Mouse (Mus musculus): Measurements from ENCODE around the gene Stox2.

Stox2 gene

DNA sequence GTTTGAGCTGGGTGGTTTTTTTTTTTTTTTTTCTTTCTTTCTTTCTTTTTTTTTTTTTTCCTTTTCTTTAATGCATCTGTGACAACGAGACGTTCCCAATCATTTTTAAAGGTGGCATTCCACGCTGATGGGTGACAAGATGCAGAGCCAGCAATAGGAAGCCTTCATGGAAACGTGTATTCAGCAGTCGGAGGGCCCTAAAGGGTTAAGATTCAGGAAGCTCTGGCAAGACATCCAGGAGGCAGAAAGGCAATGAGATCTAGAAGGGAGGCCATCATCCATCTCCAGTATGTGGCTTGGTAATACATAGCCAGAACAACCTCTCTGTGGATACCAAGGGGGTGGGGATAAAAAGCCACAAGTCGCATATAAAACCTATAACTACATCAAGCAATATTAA lies 156.5 kb downstream of the Stox2 start:
- DNase-seq (ENCODE audit: low spot score): no peak

DNA sequence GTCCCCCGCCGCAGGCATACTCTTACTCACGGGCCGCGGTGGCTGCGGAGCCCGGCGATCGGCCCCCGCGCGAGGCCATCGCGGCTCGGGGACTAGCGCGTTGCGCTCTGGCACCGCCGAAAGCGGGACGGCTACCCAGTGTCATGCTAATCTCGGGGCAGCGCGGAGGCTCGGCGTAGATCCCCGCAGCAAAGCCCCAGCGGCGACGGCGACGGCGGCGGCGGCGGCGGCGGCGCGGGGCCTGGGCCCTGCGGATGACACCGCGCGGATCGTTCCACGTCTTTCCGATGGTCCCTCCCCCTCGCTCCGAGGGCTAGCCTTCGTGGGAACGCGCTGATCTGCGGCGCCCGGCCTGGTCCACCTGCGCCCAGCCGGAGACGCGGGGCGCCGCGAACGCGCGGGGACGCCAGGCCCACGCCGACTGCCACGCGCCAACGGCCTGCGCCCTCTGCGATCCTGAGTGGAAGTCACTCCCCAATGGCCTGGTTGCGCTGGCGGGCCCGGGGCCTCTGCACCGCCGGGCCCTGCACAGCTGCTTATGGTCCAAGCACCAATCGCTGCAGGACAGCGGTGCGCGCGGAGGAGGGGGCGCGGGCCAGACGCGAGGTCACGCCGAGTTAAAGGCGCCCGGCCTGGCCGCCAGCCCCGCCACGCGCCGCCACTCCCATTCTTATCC lies 157.2 kb downstream of the Stox2 start:
- DNase-seq (ENCODE audit: low spot score): no peak

DNA sequence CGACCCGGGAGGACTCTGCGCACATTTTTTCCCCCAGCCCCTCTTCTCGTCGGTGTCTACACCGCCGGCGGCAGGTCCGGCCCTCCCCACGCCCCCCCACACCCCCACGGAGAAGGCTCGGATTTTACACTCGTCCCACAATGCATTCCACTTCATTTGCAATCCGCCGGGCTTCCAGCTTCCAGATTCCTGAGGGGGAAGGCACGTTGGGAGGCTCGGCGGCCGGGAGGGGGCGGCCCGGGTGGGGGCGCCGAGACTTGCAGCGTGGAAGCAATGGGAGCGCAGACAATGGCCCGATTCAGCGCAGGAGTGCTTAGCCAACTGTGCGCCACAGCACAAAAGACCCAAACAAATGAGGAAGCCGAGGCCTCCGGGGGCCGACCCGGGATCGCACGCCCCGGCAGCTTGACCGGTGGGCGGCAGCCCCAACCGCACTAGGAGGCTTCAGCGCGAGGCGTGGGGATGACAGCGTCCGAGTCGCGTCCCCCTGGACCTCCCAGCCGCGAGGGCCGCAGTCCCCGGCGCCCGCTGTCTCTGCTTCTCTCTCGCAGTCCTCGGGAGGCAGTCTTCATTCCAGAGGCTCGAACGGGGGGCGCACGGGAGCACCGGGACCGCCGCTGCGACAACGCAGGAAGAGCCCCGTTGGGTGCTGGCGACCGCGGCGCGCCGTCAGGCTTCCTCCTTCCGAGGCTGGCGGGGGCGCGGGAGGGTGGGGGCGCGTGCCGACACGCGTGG lies 157.9 kb downstream of the Stox2 start:
- no peak for DNase-seq (ENCODE audit: low spot score)

DNA sequence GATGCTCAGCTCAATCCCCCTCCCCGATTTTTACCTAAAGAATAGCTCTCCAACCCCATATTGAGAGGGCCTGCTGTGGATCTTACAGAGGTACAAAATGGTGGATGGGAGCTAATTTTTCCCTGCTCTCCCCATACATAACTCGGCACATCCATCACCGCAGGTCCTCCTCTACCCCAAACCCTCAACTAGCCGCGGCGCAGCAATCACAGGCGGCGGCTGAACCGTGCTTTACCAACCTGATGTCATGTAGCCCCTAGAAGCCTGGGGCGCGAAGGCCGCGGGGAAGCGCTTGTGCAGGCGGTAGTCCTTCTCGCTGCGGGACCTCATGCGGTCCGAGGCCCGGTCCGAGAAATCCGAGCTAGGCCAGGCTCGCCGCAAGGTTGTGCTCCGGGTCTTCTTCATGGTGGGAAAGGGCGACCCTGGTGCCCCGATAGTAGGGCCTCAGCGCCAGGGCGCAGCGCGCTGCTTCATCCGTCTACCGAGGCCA lies 158.5 kb downstream of the Stox2 start:
- no peak for DNase-seq (ENCODE audit: low spot score)

DNA sequence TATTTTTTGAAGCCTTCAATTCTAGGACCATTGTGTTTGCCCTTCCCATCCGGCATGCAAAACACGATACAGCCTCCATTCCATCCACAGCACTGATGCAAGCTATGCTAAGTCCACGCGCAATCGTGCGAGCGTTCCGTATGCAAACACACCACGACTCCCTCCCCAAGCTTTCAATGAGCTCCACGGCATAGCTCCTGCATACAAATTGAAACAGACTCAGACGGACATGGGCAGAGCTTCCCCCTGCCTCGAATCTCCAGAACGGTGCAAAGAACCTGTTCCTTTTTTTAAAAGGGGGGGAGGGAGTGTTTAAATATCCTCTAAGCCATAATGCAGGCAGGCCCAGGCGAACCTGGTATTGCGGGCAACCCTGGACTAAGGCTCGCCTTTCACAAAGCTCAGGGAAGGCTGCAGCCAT lies 159.0 kb downstream of the Stox2 start:
- no peak for DNase-seq (ENCODE audit: low spot score)

DNA sequence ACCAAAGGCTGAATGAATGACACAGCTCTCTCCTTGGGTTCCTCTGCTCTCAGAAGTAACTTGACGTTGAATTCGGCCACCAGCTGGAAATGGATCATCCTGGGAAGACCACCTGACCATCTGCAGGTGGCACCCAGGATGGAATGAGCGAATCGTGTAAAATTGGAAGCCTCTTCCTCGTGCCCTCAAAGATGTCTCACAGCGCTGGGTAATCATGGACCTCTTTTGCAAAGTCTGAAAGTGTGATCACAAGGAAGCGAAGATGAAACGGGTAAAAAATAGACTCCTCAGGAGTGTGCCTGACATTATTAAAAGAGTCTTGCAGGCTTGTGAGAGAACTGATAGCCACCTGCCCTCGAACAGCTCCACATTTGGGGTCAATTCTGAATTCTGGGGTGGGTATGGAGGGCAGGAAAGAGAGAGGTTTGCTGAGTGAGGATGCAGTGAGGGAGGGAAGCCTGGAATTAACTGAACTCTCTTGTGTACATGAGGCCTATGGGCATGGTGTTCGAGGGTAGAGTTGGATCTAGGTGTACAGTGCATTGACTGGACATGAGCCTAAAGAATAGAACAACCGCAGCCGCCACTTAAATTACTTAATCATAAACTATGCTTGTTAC lies 160.0 kb downstream of the Stox2 start:
- DNase-seq (ENCODE audit: low spot score): no peak

DNA sequence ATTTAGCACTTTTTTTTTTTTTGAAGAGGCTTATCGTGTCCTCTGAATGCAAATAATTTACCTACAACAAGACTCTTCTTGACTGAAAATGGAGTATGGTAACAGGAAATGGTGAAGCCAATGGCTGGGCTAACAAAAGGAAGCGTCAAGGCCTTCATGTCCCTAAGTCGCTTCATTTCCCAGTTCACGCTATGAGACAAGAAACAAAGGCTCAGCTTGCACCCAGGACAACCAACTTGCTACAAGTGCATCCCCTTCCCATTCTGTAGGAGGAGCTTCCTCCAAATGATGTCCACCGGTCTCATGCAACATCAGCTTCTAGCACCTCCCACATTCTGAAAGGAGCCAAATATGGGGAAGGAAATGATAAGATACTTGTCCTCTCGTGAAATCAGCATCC lies 160.7 kb downstream of the Stox2 start:
- no peak for DNase-seq (ENCODE audit: low spot score)

DNA sequence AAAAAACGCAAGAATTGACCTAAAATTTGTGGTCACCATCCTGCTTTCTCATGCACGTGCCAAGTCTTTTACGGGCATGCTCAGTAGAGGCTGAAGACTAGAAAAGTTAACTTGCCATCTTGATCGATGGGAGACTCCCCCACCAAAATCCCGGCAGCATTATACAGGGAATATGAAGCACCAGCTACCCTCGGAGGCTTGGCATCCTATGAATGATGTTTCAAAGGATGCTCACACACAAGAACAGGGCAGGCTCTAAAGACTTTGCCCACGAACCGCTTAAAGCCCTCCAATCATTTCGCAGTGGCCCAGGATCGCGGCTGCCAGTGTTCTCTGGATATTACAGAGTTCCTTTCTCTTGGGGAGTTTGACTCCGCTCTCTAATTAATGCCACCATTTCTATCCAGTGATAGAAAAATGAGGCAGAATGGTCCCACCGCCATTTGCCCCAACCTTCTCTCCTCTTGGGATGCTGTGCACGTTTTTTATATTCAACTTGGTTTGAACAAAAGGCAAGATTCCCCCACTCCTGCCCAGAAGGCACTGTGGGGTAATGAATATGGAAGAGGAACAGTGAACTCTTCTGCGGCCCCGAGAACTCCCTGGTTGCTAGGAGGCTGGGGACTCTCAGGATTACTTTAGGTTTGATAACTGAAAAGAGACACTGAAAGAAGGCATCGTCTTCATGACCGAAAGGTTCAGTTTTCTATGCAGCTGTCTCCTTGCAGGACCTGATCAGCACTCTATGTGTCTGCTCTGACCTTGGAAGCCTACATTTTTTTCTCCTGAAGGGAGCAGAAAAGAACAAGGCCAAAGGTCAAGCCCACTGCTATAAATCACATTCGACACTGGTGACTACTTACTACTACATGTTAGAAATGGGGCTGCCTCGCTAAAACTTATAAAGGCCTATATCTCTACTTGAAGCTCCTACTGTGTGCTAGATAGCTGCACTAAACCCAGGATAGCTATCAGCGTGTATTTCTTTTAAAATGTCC lies 161.5 kb downstream of the Stox2 start:
- no peak for DNase-seq (ENCODE audit: low spot score)

DNA sequence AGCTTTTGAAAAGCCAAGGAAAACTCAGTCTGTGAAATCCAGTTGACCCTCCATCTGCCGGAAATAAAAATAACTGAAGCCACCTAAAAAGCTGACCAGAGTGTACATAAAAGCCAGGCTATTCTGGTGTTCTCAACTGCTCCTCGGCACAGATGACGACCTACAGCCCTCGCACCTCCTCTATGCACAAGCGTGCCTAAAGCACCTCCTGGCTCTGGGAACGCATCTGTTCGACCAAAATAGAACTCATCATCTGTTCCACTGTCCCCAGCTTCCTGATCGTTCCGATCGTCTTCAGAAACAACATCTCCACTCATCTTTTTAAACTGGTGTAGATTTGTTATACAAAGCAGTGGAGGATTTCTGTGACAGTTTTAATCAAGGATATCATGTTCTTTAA lies 166.3 kb downstream of the Stox2 start:
- DNase-seq (ENCODE audit: low spot score): no peak

DNA sequence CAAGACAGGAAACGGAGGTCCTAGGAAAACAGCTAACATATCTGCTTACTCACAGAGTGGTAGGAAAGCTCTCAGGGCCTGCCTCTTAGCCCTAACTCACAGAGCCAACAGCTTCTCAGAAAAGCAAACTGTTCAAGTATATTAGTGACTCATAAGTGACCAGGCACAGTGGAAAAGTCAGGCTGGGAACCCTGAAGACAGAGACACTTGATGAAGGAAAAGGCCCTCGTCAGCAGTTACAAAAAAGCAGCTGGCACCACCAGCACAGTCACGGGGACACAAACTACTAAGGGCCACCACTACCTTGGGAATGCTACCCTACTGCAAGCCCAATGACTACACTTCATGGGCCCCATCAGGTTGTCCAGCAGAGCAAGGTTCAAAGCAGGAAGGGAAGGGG lies 168.0 kb downstream of the Stox2 start:
- no peak for DNase-seq (ENCODE audit: low spot score)

DNA sequence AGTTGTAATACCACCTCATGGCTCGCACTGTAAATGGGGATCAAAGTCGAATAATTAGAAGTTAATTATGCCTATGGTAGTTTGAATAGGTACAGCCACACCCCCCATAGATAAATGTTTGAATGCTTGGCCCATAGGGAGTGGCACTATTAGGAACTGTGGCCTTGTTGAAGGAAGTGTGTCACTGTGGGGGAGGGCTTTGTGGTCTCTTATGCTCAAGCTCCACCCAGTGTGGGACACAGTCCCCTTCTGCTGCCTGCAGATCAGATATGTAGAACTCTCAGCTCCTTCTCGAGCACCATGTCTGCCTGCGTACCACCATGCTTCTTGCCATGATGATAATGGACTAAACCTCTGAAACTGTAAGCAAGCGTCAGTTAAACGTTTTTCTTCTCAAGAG lies 177.2 kb downstream of the Stox2 start:
- no peak for DNase-seq (ENCODE audit: low spot score)

DNA sequence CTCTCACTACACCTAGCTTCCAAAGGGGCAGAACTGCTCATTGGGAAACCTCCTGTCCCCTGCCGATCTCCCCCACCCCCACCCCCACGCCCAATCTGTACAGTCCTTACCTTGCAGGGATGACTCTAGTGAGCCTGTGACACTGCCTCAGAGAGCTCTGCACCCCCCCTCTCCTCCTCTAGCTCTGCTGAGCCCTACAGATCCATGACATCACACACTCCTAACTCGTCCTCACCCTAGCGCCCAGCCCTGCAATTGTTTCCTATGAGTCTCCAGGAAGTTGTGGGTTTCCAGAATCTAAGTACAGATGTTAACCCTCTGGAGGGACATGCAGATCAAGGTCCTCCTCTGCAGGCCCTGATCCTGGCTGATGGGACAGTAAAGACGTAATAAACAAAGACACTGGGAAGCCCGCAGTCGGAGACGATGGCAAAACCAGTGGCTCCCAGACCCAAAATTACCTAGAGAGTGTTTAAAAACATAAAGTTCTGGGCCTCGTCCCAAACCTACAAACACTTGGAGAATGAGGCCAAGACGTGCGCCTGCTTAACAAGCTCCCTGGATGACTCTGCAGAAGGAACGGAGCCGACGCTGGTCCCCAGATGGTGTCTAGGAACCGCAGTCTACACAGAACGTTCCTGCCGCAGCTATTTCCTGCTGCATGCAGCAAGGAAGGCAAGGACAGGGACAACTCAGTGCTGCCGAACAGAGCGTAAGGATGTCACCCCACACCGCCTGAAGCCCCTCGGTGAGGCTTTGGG lies 177.9 kb downstream of the Stox2 start:
- DNase-seq (ENCODE audit: low spot score): no peak

DNA sequence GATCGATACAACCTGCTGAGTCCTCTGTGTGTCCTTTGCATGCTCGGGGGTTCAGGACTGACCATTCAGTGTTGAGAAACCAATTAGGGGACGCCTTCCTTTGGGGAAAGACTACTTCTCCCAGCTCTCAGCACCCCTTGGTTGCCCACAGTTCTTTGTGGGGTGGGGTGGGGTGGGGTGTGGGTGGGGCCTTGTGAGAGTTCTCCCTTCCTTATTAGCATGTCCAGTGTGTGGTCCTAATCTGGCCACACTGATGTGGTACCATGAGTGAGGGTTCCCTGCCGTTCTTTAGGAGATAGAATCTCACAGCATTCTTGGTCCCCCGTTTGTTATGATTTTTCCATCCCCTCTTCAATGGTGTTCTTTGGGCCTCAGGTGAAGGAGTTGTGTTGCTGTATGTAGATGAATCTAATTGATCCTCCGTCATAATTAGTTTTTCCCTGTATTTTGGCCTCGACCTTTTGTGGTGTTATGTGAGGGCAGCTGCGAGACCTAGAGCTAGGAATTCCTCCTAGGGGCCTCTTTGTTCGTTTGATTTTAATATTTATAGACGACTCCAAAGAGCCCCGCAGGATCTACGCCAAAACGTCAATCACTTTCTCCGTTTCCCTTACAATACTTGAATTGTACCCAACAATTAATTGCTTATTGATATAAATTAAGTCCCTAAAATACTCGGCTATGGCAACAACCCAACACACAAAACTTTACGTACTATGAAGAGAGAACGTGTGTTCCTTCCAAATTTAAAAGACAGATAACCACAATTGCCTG lies 182.9 kb downstream of the Stox2 start:
- DNase-seq (ENCODE audit: low spot score): no peak

DNA sequence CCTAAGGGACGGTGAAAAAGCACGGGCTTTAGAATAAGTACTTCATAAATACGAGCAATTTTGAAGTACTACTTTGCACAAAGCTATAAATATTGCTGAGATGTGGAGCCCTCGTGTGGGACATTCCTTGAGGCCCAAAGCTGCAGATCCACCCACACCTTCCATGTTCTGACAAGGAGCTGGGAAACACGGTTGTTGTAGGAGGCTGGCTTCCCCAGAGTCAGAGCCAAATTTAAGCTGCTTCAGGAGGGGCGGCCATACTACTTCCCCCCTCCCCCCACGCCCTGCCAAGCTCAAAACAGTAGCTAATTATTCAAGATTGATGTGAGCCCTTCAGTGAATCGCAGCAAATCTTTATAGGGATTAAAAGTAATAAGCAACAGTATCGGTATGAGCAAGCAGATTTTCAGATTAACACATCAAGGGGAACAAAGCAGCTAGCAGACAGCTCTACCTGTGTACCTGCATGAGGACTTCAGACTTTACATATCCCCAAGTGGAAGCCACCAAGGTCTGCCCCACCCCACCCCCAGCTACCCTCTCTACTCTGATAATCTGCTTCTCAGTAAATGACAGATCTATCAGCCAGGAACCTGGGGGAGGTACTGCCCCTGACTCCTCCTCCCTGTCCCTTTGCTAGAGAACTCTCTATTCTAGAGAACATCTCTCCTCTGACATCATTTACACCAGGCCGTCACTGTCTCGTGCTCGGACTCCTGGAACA lies 185.2 kb downstream of the Stox2 start:
- DNase-seq (ENCODE audit: low spot score): no peak

DNA sequence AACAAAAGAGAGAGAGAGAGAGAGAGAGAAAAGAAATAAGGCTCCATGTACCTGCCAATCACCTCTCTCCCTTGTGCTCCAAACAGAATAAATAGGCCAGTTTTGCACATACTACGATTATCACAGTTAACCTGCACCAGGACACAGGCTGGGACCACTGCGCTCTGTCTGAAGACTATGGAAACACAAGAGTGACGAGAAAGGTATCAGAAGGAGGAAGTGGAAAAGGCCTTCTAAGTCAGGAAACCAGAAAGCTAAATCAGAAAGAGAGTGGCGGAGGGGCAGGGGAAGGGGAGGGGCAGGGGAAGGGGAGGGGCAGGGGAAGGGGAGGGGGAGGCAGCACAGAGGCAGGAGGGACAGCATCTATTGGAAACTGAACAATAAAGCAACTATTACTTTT lies 195.3 kb downstream of the Stox2 start:
- DNase-seq (ENCODE audit: low spot score): no peak

DNA sequence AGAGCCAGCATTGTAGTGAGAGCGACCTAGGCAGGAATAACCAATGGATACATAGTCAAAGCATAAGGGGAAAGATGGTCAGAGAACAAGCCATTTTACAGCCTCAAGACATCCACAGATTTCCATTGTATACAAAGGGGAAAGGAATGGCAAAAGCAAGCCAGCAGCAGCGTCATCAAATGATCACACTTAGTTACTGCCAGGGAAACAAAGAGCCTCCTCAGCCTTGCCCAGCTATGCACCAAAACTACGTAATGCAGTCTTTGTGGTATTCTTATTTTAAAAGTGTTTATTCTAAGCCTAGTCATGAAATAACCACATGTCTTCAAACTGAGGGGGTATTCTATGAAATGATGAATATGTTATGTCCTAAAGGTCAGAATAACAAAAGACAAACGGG lies 201.0 kb downstream of the Stox2 start:
- no peak for DNase-seq (ENCODE audit: low spot score)

DNA sequence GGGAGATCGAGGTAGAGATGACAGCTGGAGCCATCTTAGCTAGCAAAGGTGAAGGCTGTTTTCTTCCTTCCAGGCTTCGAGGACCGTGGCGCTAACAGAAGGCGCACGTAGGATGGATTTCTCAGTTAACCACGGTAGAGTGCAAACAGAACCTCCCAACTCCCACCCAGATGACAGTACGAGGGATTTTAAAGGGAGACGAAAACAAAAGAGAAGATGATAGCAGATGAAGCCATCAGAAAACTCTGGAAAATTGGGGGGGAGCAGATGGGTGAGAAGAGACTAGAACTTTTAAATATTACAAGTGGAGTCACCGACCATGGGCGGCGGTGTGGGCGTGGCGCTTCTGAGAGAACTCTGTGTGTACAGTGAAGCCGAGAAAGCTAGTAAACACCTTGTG lies 202.0 kb downstream of the Stox2 start:
- no peak for DNase-seq (ENCODE audit: low spot score)

DNA sequence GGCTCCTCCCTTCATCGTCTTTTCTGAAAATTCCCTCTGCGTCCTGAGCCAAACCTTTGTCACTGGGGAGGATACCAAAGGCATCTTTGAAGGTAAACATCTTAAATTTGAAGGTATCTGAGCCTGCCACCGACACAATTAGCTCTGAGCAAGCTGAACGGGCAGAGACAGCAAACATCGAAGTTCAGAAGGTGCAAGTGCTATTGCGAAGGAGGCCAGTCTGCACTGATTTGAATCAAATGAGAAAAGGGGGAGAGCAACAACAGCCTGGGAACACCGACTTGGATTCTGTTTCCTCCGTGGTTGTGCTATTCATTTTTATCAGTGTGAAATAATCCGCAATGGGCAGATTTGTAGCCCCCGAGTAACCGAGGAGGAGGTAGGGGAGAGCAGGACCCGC lies 202.5 kb downstream of the Stox2 start:
- no peak for DNase-seq (ENCODE audit: low spot score)

DNA sequence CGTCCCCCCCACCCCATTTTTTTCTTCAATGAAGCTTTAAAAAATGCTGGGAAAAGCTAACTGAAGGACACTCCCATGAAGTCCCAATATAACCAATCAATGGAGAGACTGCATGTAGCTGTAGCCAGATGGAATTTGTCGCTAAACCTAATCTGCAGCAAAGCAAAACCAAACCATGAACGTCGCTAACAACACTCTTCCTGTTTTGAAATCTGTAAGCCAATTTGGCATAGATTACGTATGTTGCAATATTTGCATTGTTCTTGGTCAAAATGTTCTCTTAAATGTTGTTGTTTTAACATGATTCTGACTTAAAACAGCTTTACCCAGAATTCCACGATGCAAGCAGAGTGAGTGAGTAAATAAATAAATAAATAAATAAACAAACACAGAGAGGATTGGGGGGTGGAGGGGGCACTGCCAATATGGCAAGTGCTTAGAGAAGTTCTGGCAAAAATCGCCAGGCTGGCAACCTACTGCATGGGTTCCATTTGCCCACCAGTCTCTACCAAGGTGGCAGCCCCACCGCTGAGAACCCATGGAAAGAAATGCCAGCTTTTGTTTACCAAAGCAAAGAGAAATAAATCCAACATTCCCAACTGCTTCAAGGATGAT lies 203.0 kb downstream of the Stox2 start:
- DNase-seq (ENCODE audit: low spot score): no peak
